Mouse (Mus musculus): Measurements from ENCODE around the gene H1f0.

Gene H1f0

DNA sequence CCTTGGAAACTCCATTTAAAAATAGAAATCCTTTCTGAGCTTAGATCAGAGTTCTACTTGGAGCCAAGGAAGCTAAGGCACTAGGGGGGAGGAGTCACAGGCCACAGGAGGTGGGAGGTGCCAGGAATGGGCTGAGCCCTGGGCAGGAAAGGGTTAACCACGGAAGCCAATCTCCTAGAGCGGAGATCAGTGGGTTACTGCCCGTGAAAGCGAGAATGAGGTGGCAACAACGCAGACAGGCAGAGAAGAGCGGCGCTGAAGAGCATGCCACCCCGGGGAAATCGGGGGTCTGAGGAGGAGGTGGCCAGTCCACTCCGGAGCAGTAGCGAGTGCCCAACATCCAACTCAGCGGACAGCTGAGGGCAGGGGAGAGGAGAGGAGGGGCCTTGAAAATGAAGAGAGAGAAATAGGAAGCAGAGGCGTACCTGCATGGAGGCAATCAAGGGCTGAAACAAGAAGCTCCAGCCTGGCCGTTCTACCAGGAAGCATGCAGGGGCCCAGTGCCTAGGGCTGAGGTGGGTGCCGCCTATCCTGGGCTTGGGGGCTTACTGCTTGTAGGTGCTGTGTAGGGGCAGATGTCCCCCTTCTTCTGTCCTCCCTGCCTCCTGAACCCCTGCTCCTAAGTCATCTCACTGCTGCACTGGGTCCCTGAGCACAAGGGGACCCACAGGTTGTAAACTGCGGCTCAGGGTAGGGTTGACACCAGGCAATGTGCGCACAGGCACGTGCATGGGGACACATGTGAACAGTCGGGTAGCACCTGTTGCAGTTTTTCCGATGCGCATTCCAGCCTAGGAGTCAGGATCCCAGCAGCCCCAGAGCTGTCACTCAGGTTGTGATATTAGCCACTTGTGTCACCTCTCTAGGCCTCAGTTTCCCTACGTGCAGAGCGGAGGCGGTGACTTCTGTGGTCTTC is 12.5 kb downstream of the H1f0 start:
- peak; percentile 49 for DNase-seq

DNA sequence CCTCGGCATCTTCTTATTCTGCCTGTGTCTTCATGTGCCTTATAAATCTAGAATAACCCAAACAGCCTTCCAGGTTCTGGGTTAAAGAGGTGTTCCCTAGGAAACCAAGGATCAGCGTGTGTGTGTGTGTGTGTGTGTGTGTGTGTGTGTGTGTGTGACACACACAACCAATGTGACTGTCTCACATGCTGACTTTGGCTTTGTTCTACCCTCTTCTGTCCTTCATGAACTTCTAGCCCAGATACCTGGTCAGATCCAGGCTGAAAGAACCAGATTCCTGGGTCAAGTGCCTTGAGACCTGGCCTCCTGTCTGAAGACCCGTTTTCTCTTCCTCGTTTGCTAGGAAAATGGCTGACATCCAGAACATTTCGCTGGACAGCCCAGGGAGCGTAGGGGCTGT is 13.3 kb downstream of the H1f0 start, which contains the start of gene Galr3:
TSS of gene Galr3 (plus strand) at position 301 of the 400 bp plus-strand sequence.
- no peak for DNase-seq

DNA sequence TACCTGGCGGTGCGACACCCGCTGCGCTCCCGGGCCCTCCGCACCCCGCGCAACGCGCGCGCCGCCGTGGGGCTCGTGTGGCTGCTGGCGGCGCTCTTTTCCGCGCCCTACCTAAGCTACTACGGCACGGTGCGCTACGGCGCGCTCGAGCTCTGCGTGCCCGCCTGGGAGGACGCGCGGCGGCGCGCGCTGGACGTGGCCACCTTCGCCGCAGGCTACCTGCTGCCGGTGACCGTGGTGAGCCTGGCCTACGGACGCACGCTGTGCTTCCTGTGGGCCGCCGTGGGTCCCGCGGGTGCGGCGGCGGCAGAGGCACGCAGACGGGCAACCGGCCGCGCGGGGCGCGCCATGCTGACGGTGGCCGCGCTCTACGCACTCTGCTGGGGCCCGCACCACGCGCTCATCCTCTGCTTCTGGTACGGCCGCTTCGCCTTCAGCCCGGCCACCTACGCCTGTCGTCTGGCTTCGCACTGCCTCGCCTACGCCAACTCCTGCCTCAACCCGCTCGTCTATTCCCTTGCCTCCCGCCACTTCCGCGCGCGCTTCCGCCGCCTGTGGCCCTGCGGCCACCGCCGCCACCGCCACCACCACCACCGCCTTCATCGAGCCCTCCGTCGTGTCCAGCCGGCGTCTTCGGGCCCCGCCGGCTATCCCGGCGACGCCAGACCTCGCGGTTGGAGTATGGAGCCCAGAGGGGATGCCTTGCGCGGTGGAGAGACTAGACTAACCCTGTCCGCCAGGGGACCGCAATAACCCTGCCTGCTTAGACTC is 14.7 kb downstream of the H1f0 start:
- DNase-seq: no peak

DNA sequence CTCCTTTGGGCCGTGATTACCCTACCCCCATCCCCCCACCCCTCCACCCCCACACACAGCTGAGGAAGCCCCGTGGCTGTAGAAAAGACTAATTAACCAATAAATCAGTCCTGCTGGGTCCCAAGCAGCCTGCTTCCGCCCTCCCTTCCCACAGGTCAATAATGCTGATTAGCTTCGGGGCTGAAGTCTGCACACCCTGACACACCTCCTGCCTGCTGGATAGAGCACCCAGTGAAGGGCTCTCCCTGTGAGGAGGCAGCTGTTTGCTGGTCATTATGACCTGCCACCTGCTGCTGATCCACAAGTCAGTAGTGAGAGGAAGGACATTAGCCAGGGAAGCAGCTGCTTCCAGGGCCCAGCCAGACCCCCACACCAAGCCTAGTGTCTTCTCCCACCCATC is 16.6 kb downstream of the H1f0 start:
- no peak for DNase-seq

DNA sequence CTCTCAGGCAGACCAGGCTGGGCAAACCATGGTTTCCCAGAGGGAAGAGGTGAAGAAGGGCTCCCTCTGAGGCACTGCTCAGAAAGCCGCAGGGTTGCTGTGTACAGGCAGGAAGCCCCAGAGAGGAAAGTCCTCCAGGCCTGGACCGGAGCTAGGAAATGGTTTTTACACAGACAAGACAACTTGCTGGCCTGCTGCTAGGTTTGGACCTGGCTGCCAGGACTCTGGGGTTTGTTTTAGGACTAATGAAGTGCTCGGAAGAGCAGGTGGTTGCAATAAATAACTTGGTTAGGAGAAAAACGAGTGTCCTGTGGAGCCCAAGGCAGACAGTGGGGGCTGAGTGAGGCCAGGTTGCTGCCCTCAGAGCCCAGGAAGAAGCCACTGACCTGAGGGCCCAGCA is 19.9 kb downstream of the H1f0 start:
- DNase-seq: no peak

DNA sequence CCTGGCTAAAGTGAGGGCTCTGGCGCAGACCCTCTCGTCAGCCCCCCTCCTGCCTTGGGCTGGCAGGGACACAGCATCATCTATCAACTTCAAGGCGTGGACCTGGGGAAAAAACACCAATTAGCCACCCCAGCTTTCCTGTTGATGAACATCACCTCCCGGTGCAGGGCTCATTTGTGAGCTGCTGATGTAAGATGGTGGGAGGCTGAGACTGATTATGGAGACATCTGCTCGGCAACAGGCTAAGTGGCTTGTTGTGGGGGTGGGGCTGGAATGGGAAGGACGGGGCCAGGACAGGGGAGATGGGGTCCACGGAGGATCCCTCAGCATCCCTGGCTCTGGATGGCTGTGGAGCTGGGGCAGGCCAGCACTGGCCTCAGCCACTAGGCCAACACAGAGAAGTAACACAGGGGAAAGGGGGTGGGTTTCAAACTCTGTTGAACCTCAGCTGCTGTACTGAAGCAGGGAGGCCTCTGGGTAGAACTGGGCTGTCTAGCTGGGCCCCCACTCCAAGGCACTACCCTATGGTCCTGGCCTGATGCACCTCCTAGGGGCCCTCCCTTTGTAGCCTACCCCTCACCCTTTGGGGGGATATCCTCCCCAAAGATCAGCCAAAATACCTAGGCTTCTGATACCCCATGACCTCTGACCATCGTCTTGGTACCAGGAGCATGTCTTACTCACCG is 22.1 kb downstream of the H1f0 start:
- no peak for DNase-seq

DNA sequence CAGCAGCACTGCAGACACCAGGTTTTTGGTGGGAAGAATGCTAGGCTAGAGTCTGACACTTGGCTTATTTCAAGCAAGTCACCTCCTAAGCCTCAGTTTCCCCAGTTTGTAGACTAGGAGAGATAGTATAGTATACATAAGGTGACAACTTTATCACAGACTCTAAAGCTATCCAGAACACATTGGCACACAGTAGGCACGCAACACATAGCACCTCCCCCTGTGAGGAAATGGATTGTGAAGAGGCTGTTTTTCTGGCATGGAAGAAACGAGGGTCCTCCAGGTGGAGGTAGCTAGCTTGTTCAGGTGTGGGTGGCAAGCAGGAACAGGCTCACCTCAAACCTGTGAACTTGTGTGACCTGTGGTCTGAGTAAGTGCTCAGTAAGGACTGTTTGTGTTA is 22.7 kb downstream of the H1f0 start:
- no peak for DNase-seq

DNA sequence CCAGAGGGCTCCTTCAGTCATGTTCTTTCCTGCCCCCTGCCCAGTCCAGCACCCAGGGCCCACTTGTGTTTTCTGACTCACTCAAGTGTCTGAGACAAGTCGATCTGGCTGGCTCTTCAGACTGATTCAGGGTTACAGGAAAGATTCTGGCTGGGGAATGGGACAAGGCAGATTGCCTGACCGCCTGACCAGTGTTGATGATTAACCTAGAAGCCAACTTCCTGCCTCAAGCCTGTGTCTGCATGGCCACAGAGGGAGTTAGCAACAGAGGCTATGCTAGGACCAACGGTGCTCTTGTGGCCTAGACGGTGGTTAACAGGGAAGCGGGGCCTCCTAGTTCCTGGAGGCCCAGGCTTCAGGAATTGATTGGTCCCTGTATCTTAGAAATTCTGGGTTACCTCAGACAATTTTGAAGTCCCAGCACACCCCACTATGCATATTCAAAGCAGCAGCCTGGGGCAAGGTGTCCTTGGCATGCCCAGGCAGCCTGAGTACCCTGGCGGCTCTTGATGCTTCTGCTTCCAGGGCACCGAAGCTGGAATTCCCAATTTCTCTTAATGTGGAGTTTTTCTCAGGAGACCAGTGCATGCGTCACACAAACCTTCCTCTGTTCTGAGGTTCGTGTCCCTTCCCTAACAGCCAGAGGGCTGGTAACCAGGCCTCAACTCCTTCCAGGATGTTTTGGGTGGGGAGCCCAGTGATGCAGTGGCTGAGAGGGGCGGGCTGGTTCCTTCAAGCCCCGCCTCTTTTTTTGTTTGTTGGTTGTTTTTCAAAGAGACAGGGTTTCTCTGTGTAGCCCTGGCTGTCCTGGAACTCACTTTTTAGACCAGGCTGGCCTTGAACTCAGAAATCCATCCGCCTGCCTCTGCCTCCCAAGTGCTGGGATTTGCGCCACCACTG is 23.5 kb downstream of the H1f0 start:
- peak; percentile 57 for DNase-seq

DNA sequence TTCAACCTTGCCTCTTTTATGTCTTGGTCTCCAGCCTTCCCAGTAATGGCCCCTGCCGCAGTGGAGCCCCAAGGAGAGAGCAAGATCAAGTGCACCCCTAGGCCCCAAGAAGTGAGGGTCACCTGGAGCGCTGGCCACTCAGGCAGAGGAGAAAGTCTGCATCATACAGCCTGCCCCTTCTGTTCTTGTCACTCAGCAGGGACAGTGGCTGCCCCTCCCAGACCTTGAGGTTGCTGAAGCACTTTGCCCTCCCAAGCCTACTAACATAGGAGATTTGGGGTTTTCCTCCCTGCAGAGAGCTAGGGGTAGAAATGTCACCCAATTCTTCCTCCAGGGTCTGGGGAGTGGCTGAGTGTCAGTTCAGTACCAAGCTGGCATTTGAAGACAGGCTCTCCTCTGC is 24.1 kb downstream of the H1f0 start:
- DNase-seq: no peak

DNA sequence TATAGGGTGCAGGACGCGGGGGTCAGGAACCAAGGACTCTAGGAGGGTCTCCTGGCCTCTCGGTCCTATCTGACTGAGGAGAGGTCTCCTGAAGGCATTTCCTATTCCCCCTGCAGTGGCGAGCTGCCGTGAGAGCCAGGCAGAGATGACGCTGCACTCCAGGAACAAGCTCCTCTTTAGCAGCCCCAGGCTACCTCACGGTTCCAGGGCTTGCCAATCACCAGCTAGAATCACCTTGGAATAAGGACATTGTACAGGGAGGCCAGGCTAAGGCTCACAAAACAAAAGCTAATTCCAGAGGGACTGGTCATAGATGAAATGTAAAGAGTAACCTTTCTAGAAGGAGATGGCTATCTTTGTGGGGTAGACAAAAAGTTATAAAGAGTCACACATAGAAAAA is 28.4 kb downstream of the H1f0 start:
- no peak for DNase-seq

DNA sequence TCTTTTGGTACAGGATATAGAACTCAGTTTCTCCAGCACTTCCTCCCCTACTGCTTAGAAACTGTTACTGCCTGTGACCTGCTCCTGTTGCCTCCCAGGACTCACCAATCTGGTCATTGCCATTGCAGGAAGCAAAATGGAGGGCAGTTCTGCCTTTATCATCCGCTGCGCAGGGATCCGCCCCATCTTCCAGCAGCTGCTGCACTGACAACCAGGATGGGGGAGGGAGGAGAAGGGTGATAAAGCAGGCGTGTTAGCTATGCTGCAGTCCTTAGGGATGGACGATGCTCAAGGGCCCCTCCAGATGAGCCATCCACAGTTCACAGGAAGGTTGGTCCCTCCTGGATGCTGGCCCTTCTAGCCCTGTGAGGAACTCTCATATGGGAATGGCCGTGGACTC is 29.6 kb downstream of the H1f0 start:
- no peak for DNase-seq

DNA sequence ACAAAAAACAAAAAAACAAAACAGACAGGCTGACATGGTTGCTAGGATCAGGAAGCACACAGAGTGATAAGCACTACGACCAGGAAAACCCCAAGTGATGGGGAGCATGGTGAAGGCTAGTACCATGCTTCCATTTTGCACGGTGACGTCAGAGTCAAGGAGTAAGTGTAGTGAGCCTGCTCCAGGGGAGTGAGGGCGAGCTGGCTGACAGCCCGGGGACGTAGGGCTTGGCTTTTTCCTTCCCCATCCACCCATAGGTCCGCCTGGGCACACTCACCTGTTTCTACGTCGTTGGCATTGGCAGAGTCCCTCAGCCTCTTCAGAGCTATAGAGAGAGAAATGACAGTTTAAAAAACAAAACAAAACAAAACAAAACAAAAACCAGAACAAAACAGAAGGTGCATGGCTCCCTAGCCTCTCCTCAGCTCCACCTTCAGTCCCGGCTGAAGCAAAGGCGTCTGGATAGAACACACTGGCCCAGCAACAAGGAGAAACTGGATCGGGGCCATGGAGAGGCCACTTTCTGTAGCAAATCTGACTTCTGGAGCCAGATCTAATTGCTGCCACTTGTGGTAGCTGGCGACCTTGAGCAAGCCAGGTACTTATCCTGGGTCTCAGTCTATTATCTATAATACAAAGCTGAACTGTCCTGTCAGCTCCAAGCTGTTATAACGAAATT is 32.8 kb downstream of the H1f0 start:
- DNase-seq: peak; percentile 31

DNA sequence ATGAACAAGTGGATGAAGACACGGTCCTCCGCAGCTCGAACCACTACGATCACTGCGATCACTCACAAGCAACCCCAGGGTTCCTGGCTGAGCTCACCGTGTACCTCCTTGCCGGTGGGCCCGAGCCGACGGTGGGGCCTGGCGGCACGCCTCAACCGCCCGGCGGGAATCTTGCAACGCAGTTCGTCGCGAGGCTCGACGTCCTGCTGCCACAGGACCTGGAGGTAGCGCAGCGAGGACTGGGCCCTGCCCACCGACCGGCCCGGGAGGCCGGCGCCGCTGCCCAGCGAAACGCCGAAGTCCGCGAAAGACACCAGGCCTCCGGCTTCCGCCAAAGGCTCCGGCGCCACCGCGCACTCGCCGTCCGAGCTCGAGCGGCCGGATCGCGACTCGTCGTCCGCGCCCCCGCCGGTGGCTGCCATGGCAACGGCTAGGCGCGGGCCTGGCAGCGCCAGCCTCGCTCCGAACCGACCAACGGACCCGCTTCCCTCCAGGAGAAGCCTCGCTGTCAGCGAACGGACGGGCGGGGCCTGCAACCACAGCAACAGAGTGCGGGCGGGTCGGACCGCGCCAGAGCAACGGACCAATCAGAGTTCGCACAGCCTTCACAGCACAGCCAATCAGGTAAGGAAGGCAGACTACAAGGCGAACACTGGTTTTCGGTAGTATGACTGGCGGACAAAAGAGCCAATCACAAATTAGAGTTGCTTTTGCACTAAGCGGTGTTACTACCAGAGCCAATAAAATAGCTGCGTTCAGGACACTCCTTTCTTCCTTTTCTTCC is 34.3 kb downstream of the H1f0 start, which contains the start of gene Ankrd54:
TSS of gene Ankrd54 (minus strand) at position 518 of the 784 bp plus-strand sequence.
- DNase-seq: peak; percentile 99

DNA sequence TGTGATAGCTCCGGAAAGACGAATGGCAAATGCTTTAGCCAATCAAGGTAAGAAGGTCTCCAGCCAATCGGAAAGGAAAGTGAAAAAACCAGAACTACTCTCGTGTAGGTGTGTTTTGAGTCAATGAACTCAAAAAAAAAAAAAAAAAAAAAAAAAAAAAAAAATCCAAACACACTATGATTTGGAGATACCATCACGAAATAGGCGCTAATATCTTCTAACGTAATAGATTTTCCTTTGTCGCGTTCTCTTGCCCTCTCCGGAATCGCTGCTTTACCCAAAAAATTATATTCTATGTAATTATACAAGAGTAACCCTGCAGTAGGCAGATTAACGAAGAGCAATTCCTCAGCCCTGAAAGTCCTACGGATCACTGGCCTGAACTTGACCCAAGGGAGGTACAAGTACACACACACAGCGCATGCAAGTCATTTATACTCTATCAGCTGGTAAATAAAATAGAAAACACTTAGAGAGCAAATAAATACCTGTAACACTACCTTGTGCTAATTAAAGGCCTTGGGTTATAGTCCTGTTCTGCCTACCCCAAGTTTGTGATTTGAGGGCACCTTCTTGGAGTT is 35.0 kb downstream of the H1f0 start:
- no peak for DNase-seq

DNA sequence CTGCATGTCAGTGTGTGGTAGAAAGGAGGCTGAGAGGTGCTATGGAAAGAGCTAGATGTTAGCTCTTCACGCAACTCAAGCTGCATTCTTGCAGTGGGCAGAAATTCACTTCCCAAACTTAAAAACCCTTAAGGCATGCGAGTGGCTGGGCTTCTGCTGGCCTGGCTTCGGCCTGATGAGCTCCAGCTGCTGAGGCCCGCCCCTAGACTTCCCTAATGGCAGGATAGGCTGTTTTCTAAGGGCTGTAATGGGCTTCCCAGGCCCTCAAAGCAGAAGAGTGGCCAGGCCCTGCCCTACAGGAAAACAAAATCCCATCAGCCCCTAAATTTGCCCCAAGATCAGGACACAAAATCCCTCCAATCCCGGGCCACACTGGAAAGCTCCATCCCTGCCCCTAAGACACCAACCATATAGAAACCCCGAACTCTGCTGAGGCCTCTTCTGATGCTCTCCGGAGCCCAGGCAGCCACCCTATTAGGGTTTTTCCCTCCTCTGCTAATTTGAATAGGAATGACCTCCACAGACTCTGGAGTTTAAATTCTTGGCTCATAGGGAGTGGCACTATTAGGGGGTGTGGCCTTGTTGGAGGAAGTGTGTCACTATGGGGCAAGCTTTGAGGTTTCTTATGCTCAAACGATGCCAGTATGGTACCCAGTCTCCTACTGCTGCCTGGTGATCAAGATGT is 37.0 kb downstream of the H1f0 start:
- DNase-seq: peak; percentile 62

DNA sequence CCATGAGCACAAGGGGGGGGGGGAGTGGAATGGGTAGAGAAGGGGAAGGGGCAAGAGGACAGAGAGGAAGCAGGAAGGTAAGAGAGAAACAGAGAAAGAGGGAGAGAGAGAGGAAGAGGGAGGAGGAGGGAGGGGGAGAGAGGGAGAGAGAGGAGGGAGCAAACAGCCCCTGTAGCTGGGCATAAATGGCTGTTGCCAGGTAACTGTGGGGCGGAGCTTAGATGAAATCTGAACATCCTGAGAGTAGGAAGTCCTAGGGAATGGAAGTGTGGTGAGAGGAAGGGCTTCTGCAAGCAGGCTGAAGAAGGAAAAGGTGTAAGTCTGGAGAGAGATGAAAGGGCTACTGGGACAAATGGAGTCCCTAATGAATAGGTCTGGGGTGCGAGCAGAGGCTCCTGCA is 38.0 kb downstream of the H1f0 start:
- no peak for DNase-seq

DNA sequence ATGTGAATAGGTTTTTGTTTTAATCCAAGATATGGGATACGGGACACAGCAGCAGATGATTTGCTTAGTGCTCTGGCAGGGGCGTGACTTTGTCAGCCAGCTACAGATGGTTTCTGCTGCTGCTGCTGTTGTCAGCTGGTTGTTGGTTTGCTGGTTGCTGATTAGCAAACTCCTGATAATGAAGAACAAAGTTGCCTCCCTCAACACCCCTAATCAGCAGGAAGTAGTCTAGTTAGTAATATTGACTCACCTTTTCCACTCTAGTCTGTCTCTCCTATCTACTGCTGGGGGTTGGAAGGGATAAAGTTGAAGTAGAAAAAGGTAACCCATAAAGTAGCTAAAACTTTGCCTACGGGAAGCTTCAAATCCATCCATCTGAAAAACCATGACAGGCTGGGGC is 39.4 kb downstream of the H1f0 start:
- no peak for DNase-seq

DNA sequence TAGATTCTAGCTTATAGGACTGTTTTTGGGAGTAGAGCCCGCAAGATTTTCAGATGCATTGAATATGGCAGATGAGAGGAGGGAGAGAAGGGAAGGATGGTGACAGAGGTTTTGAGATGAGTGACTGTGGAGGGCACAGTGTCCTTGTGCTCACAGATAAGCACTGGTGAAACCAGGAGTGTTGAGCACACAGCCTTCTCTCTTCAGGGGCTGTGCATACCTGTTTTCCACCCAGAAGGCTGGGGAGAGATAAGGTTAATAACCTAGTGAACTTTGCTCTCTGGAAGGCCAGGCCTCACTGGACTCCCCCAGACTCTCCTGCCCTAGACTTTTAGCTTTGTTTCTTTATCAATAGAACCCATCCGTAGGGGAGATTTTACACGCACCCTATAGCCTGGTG is 40.2 kb downstream of the H1f0 start:
- DNase-seq: no peak

DNA sequence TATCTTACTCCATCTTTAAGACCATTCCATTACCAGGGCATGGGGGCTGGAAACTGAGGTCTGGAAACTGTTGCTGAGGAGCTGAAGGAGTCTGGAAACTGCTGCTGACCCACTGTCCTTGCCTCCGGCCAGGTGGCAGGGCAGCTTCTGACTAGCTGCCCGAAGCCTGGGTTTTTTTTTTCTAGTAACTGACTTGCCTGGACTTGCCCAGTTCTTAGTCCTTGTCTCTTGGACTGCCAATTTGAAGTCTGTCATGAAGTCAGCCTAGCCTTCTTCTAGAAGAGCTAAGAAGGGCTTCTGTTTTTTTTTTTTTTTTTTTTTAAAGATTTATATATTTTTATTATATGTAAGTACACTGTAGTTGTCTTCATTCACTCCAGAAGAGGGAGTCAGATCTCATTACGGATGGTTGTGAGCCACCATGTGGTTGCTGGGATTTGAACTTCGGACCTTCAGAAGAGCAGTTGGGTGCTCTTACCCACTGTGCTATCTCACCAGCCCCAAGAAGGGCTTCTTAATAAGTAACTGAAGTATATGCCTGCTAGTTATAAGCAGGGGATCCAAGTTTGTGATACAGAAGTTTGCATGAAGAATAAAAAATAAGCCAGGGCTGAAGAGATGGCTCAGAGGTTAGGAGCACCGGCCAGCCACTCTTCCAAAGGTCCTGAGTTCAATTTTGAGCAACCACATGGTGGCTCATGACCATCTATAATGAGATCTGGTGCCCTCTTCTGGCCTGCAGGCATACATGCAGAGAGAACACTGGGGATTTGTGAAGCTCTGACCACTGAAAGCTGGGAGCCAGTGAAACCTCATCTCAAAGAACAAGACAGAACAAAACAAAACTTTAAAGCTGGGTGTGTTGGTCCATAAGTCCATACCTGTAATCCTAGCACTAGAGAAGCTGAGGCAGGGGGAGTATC is 43.1 kb downstream of the H1f0 start:
- peak; percentile 63 for DNase-seq
